Mouse (Mus musculus) heart, postnatal 0 days (tissue): ENCODE measurements around the gene Tpst1. TPM values are rescaled to one million over a fixed set of nuclear protein-coding genes. Genes with fewer than 3 reads are reported as not detected.

ENCODE experiments used
- ATAC-seq: fragments of 200-750 bp; cut with Nextera tagmentation; 2 replicates; pipeline ENCODE4 v1.8.0; 2017; ENCODE audit warnings: low read depth, moderate number of reproducible peaks, moderate library complexity; ENCODE audit not compliant: insufficient read depth
- DNase-seq: peaks from one replicate; pipeline ENCODE4 v3.0.0-alpha.2; 2016; ENCODE audit warnings: low spot score
- H3K27ac ChIP-seq: fragments of 300-500 bp; sonication (generic); 2 replicates; pipeline ENCODE4 v1.5.1; 2014; ENCODE audit warnings: low read depth, mild to moderate bottlenecking
- H3K27me3 ChIP-seq: fragments of 300-500 bp; sonication (generic); 2 replicates; pipeline ENCODE4 v1.6.1; 2014; ENCODE audit warnings: low read length, mixed read lengths; ENCODE audit not compliant: control insufficient read depth, insufficient read depth
- H3K36me3 ChIP-seq: fragments of 300-500 bp; sonication (generic); replicated peaks from 2 replicates; pipeline ENCODE4 v1.6.1; 2014; ENCODE audit warnings: low read length, mixed read lengths; ENCODE audit not compliant: control insufficient read depth, insufficient read depth
- H3K4me1 ChIP-seq: fragments of 300-500 bp; sonication (generic); 2 replicates; pipeline ENCODE4 v1.6.1; 2014; ENCODE audit warnings: antibody characterized with exemption; ENCODE audit not compliant: control insufficient read depth, insufficient read depth
- H3K4me2 ChIP-seq: fragments of 300-500 bp; sonication (generic); 2 replicates; pipeline ENCODE4 v1.6.1; 2014; ENCODE audit warnings: low read depth, mild to moderate bottlenecking, low read length, moderate library complexity
- H3K4me3 ChIP-seq: fragments of 300-500 bp; sonication (generic); 2 replicates; pipeline ENCODE4 v1.5.1; 2014; ENCODE audit warnings: low read depth, low read length
- H3K9ac ChIP-seq: fragments of 300-500 bp; sonication (generic); replicated peaks from 2 replicates; pipeline ENCODE4 v1.6.1; 2014; ENCODE audit warnings: low read depth, low read length, mixed read lengths
- H3K9me3 ChIP-seq: fragments of 300-500 bp; sonication (generic); replicated peaks from 2 replicates; pipeline ENCODE4 v1.6.1; 2016; ENCODE audit warnings: low read length; ENCODE audit not compliant: control insufficient read depth
- CTCF ChIP-seq: IDR thresholded peaks from 2 replicates; pipeline ENCODE4 v1.5.1; 2016; ENCODE audit warnings: antibody characterized with exemption, control low read depth, low read depth
- EP300 ChIP-seq: IDR thresholded peaks from 2 replicates; pipeline ENCODE4 v1.6.1; 2016; ENCODE audit warnings: antibody characterized with exemption, low read depth
- WGBS: fragments of 180-500 bp; shearing (Covaris S2); extraction: QIAGEN DNeasy Blood & Tissue Kit; methylation state at CpG from one replicate; pipeline ENCODE4 v1.1.7; 2014; 5-methylcytosine and 5-hydroxymethylcytosine counted together
- polyA plus RNA-seq: library from polyadenylated mRNA; unstranded; fragments of >200 nt; fragmentation: Nextera tagmentation; extraction: Ambion mirVana; gene quantifications from 2 replicates; pipeline ENCODE4 v1.2.1, GENCODE M21; 2015
- total RNA-seq: library from RNA; depleted of rRNA; stranded (reverse); fragments of >200 nt; gene quantifications from 2 replicates; pipeline ENCODE4 v1.2.3, GENCODE M21; 2014; ENCODE audit warnings: low replicate concordance

Gene Tpst1
- total and polyA plus RNA-seq, 2 experiments from 2014 or later = 20.7 to 23.7 TPM

GRCm38 (mm10) chr5:130096754-130097153 lies 23.6 kb downstream of the Tpst1 start:
- H3K36me3 ChIP-seq = 0 out of 2 replicates have a peak, but pooled peaks cover 4% of the 10 kb centered on the region
- TF ChIP-seq CTCF = peak; percentile 1; the same call in 1 of the 2 replicates
- TF ChIP-seq EP300 = no peak
- no peak overlapping the region for H3K4me3 ChIP-seq
- H3K4me2 ChIP-seq = no peak overlapping the region
- peaks cover 4% of the 10 kb centered on the region; the same call in 1 of the 2 replicates for H3K4me1 ChIP-seq
- 75% methylated on average over 12 of the region's 12 CpGs for WGBS
- no peak for ATAC-seq
- H3K9ac ChIP-seq = no peak overlapping the region
- no peak overlapping the region for H3K27ac ChIP-seq
- no peaks in the 10 kb centered on the region for H3K27me3 ChIP-seq
- H3K9me3 ChIP-seq = no peaks in the 10 kb centered on the region
- no peak for DNase-seq

- Histone ChIP-seq H3K36me3 (0 out of 2 replicates have a peak, but pooled peaks cover 10% of the 10 kb centered on the region), H3K27ac (no peak overlapping the region), H3K9me3 (no peaks in the 10 kb centered on the region), H3K4me1 (peaks cover 4% of the 10 kb centered on the region; the same call in 1 of the 2 replicates), H3K27me3 (no peaks in the 10 kb centered on the region), H3K4me2 (no peak overlapping the region), H3K4me3 (no peak overlapping the region), H3K9ac (no peak overlapping the region)
- DNase-seq (no peak), ATAC-seq (no peak; the same call in 1 of the 2 replicates)
- TF ChIP-seq CTCF = no peak
- no peak for TF ChIP-seq EP300
- WGBS = 19% methylated on average over 2 of the region's 2 CpGs
Observed at GRCm38 (mm10) chr5:130097837-130098236, 24.7 kb downstream of the Tpst1 start.

- Histone ChIP-seq H3K27me3 (no peaks in the 10 kb centered on the region), H3K4me1 (peaks cover 4% of the 10 kb centered on the region; the same call in 1 of the 2 replicates), H3K4me2 (no peak overlapping the region), H3K9ac (no peak overlapping the region), H3K9me3 (no peaks in the 10 kb centered on the region), H3K27ac (no peak overlapping the region), H3K4me3 (no peak overlapping the region), H3K36me3 (0 out of 2 replicates have a peak, but pooled peaks cover 16% of the 10 kb centered on the region)
- no peak for TF ChIP-seq CTCF
- TF ChIP-seq EP300 = no peak
- DNase-seq = no peak
- WGBS = 92% methylated on average over 17 of the region's 17 CpGs
- ATAC-seq = no peak
Observed at GRCm38 (mm10) chr5:130101724-130102123, 28.6 kb downstream of the Tpst1 start.

GRCm38 (mm10) chr5:130109348-130109747 lies 36.2 kb downstream of the Tpst1 start:
- 52% methylated on average over 3 of the region's 3 CpGs for WGBS
- no peak for TF ChIP-seq CTCF
- no peak for TF ChIP-seq EP300
- no peak overlapping the region for H3K9ac ChIP-seq
- H3K4me3 ChIP-seq = no peak overlapping the region
- 0 out of 2 replicates have a peak, but pooled peaks cover 3% of the 10 kb centered on the region for H3K36me3 ChIP-seq
- no peaks in the 10 kb centered on the region for H3K4me1 ChIP-seq
- no peak for DNase-seq
- H3K27ac ChIP-seq = no peak overlapping the region
- H3K27me3 ChIP-seq = 0 out of 2 replicates have a peak, but pooled peaks cover 4% of the 10 kb centered on the region
- H3K9me3 ChIP-seq = no peaks in the 10 kb centered on the region
- ATAC-seq = no peak
- no peak overlapping the region for H3K4me2 ChIP-seq

GRCm38 (mm10) chr5:130110632-130111464 lies 37.7 kb downstream of the Tpst1 start:
- 80% methylated on average over 12 of the region's 12 CpGs for WGBS
- no peak overlapping the region for H3K9ac ChIP-seq
- no peak for DNase-seq
- TF ChIP-seq CTCF = no peak
- no peak for TF ChIP-seq EP300
- no peaks in the 10 kb centered on the region for H3K36me3 ChIP-seq
- H3K4me3 ChIP-seq = no peak overlapping the region
- H3K27ac ChIP-seq = no peak overlapping the region
- H3K4me1 ChIP-seq = no peaks in the 10 kb centered on the region
- ATAC-seq = no peak
- no peak overlapping the region for H3K4me2 ChIP-seq
- H3K27me3 ChIP-seq = 0 out of 2 replicates have a peak, but pooled peaks cover 4% of the 10 kb centered on the region
- no peaks in the 10 kb centered on the region for H3K9me3 ChIP-seq
